Mouse (Mus musculus) frontal cortex, adult (tissue): ENCODE measurements at regions not wholly inside any gene's neighbourhood (a gene's known extent, or its start where the extent isn't known, plus 50 kb on each side); places are given as distances from the start of the nearest gene placed in this dataset.
A peak's percentile ranks its signal among the peaks of the same experiment; 100 is the strongest.
"Not testable (repeated sequence)": the region's sequence is repeated elsewhere in the genome, so short reads cannot be mapped to it uniquely, and the experiment has no call there.

ENCODE experiments used
- ATAC-seq: cut with Nextera tagmentation; 2 replicates; pipeline ENCODE4 v1.9.2; 2017; ENCODE audit warnings: mild to moderate bottlenecking, moderate library complexity, mixed read lengths; ENCODE audit not compliant: low TSS enrichment

DNA sequence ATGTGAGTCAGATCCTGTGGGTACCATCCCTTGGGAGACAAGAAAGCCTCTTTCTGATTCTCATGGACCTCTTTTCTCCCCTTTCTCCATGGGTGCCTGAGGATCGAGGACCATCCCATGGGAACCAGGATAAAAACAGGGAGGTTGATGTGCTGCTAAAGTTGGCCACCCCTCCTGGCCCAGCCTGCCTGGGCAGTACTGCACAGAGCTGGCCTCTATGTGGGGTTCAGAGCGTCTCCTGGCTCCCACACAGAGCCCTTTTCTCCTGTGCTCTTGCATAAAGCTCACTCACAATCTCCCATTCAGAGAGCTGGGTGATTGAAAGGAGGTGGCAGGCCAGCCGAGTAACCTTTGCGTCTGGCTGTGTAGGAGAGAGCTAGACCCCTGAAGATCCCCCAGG lies 122.1 kb downstream of the Zfp36l1 start:
- peak; percentile 70 for ATAC-seq

DNA sequence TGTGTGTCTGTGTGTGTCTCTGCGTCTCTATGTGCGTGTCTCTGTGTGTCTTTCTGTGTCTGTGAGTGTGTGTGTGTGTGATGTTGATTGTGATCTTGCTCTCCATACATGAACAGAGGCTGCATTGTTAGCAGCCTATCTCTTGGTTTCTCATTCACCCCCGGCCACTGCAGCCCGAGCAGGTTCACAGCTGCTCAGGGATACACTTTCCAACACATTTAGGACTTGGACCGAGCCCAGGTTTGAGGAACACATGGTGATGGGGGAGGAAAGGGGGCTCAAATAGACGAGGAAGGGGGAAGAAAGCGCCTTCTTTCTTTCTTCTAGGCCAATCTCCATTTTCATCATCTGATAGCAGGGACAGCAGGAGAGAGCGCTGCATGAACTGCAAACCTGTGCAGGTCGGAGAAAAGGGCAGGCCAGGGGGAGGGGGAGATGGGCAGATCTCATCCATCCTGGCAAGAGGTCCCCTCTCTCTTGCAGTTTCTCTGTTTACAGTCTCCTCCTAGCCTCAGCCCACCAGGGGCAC lies 123.2 kb downstream of the Zfp36l1 start:
- ATAC-seq: no peak

DNA sequence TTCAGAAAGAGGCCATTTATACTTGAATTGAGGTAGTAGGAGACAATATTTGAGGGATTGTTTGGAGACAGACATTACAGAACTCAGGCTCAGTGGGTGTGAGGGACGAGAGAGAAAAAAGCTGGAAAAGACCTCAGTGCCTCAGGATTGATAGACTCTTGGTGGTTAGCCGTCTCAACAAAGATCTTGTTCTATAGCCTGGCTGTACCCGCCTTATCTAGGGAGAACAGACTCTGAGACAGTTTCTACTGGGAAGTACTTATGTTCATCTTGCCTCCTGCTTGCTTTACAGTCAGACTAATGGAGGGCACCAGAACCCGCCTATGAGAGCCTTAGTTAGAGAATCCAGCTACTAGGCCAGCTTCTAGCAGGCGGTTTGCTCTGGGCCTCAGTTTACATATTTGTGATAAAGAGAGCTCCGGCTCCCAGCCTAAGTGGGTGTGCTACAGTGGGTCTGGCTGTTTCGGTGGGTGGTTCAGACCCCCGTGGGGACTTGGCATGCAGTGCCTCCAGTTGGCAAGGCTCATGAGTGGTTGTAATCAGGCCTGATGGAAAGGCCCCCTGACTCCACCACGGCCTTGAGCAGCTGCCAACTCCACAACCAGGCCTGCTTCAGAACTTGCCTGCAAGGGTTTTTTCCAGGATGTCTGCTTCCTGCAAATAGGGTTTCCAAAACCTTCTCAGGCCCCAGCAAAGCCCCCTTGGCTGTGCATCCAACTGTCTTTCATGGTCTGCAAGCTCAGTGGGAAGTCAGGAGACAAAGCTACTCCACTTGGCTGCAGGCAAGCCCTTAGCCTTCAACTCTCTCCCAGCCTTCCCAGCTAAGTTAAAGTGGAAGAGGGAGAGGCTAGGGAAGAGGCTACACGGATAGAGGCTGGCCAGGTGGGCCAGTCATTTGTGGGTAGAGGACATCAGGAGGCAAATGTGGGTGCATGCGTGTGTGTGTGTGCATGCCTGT lies 124.1 kb downstream of the Zfp36l1 start:
- no peak for ATAC-seq

DNA sequence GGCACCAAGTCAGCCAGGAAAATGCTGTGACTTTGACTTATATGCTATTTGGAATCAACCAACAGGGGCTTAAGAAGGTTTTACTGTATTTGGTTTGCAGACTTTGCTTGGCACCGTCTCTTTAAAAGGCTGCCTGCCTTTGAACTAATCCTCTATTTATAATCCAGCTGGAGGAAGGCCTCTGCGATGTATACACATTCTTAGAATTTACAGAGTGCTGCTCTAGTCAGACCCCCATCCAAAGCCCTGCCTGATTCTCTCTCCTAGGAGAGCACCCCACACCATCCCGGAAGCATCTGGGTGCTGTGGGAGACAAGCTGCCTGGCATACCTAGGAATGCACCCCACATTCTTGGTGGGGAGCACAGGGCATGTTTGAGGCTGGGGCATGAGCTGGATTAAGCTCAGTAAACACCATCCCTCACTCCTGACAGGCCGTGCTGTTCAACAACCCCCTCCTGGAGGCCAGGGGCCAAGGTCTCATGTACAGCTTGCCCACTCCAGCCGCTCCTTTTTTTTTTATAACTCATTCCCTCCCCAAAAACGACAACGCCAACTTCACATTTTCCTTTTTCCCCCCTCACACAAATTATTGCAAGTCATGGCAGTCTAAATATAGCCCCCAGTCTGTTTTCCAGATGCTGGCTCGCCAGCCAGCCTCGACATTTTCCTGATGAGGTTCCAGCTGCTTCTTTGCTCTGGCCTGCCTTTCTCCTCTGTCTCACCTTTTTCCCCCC lies 126.4 kb downstream of the Zfp36l1 start:
- ATAC-seq: no peak

- no peak for ATAC-seq
Observed at GRCm38 (mm10) chr12:79984985-79985747, 127.6 kb downstream of the Zfp36l1 start.

GRCm38 (mm10) chr12:79984025-79984790 lies 128.6 kb downstream of the Zfp36l1 start:
- ATAC-seq: no peak

GRCm38 (mm10) chr12:79983232-79983631 lies 129.6 kb downstream of the Zfp36l1 start:
- ATAC-seq: no peak

DNA sequence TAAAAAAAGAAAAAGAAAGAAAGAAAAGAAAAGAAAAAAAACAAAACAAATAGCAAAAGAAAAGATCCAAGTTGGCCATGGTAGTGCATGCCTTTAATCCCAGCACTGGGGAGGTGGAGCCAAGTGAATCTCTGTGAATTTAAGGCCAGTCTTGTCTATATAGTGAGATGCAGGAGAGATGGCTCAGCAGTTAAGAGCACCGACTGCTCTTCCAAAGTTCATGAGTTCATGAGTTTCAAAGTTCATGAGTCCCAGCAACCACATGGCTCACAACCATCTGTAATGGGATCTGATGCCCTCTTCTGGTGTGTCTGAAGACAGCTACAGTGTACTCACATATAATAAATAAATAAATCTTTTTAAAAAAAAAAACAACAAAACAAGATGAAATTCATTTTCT lies 130.3 kb downstream of the Zfp36l1 start:
- ATAC-seq: not testable (repeated sequence)

- no peak for ATAC-seq
Observed at GRCm38 (mm10) chr12:79980711-79981110, 132.1 kb downstream of the Zfp36l1 start.

DNA sequence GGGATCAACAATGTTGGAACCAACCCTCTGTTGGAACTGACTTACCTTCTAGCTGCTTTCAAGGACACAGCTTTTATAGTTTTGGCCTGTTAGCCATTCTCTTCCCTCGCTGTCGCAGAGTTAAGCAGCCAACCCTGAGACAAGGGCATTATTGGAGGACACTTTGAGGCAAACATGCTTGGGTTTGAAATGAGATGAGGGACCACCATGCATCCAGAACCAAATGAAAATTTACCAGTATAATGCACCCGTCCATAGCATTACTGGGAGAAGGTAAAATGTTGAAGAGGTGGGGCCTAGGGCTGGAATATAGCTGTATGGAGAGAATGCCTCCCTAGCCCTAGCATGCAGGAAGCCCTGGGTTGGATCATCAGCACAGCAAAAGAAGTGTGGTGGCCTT lies 135.7 kb downstream of the Zfp36l1 start:
- ATAC-seq: no peak

- ATAC-seq: no peak
Observed at GRCm38 (mm10) chr12:79975466-79976239, 137.2 kb downstream of the Zfp36l1 start.

DNA sequence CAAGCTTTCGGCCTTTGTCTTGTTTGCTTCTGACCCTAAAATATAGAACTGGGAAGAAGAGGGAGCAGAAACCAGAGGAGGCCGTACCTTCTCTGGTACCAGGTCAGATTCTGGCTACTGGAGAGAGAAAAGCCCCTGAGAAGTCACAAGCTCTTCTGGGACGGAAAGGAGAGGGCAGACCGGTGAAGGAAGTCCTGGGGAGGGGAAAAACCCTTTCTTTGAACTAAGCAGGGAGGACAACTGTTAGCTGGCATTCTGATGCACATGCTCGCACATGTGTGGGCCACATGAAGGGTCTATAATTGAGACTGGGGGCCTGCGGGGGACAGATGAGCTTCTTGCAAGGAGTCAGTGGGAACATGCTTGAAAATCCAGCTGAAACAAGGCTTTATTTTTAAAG lies 137.8 kb downstream of the Zfp36l1 start:
- no peak for ATAC-seq

DNA sequence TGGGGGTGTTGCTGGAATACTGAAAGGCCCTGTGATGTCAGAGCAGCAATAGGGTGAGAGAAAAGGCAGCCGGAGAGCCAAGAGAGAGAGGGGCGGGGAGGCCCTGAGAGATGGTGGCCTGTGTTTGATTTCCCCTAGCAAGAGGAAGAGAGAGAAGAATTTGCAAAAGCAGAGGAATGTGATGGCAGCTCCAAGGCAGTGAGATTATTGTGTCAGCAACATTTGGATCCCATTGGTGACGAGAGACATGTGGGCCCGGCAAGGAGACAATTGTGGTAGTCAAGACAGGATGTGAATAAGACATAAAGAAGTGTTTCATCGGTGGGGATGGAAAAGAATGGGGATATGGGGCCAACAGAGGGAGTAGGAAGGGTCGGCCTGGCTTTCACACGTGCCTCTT lies 138.3 kb downstream of the Zfp36l1 start:
- ATAC-seq: no peak

- ATAC-seq: no peak
Observed at GRCm38 (mm10) chr12:79973566-79974230, 139.1 kb downstream of the Zfp36l1 start.

GRCm38 (mm10) chr12:79970981-79971390 lies 141.8 kb downstream of the Zfp36l1 start:
- ATAC-seq: no peak

GRCm38 (mm10) chr12:79970227-79970901 lies 142.4 kb downstream of the Zfp36l1 start:
- ATAC-seq: peak; percentile 42; the same call in 1 of the 2 replicates

DNA sequence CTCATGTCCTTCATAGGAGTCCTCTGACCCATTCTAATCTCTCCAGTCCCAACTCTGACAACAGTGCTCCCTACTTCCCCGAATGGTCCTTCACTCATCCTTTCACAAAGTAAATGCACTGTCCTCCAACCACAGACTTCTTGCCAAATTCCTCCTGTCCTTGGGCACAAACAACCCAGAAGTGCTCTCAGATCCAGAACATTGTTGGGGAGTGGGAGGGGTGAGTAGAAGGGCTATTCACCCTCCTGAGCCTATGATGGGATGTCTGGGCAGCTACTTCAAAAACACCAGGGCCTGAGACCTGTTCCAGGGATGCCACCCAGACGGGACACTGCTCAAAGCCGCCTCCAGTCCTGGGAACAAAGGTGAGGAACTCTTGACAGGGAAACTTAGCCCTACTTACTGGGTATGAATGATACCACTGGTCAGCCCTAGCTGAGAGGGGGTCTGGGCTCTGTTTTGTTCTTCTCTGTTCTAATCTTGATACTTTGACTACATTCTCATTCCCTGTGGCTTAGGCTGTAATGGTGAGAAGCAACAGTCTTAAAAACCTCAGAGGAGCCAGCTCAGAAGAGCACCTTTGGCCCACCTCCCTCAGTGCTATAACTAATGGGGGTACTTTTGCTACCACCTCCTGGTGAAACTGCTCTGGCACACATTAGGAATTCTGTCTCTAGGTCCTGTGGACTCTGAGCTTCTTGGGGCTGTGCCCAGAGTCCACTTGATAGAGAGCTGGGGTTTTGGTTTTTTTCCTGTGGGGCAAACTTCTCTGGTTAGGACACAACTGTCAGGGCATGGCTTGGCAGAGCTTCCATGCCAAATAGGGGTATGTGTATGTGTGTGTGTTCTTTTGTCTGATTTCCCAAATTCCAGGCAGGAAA lies 143.2 kb downstream of the Zfp36l1 start:
- no peak for ATAC-seq

DNA sequence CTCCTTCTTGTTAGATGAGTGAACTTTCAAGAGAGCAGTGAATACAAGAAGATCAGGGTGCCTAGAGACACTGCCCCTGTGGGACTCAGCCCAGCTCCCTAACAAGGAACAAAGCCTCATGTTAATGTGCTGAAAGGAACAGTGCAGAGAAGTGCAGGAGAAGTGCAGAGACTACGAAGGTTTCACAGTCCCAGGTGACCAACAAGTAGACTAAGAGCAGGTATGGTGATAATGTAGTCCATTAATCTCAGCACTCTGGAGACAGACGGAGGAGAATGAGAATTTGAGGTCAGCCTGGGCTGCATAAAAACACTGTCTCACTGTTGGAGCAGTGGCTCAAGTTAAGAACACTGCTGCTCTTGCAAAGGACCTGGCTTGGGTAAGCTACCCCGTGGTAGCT lies 144.1 kb downstream of the Zfp36l1 start:
- no peak for ATAC-seq
